Mouse (Mus musculus): ENCODE measurements around the gene Rnf152.

Gene Rnf152

DNA sequence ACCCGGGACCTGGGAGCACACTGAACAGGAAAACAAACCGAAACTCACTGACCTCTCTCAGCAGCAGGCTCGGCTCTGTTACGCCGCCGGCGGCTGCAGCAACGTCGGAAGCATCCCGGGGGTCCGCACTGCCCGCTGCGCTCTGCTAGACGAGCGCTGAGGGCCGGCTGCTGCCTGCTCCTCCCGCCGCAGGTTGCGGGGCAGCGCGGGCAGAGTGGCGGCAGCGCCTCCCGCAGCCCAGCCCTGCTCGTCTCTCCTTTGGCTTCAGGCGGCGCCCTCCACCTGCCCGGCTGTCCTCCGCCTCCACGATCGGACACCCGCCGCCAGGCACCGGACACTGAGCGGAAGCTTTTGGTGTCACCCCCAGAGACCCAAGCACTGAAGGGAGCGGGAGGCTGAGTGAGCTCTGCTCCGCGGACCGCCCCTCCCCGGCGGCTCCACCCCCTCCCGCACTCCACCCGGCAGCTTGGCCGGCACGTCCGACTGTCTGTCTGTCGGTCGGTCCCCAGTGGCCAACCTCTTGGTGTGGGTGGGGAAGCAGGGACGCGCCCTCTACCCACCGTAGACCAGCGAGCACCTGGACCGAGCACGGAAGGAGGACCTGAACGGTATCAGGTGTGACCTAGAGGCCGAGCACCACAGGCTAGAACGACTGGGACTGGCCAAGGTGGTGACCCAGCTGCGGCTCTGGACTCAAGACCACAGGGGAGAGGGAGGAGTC, at the start of gene Rnf152:
TSS of gene Rnf152 (minus strand) at position 420 of the 721 bp plus-strand sequence.
- DNase-seq (ENCODE audit: low read depth, low spot score), result peak; percentile 28

DNA sequence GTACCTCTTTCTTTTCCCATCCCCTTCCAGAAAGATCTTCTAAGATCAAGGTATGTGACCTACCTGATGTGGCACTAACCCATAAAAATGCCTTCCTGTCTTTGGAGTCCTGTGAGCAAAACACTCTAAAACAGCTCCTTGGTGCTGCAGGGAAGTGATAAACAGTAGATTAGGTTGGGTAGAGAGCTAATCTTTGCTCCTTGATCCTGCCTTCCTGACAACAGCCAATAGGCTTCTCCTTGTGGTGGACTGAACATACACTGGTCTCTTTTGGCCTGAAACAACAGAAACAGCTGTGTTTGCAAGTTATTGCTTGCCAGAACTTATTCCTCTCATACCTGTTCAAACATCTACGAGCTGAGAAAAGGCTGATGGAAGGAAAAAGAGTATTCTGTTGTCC, 46.3 kb upstream of the Rnf152 start:
- no peak for DNase-seq (ENCODE audit: low read depth, low spot score)

DNA sequence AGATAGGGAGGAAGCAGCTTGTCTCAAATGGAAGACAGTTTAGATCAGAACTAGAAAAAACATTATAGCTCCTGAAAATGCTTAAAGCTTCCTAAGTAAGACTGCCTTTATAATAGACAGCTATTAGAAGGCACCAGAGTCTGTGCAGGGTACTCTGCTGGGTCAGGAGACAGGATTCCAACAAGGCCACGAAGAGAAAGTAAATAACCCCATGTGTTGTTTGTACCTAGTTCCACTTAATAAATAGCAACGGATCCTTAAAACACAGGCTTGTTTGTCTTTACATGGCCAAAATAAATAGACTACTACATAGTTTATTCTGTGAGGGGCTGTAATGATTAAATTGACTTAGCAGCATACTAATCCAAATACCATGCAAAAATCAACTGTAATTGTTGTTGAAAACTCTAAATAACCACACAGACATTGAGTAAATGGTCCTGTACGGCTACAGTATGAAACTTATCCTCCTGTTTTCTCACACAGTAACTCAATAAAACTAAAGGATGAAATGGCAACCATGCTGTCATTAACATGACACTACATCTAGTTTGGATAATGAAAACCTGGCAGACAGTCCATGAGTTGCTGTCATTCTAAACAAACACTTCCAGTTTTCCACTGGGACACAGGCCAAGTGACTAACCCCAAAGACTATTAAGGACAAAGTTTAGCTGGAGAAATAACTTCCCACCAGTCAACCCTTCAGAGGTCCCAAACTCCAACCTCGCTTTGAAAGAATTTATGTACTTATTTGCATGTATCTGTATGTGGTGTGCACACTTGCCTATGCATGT, 27.8 kb upstream of the Rnf152 start:
- no peak for DNase-seq (ENCODE audit: low read depth, low spot score)

- no peak for DNase-seq (ENCODE audit: low read depth, low spot score)
Observed at GRCm38 (mm10) chr1:105377546-105377945, 21.0 kb upstream of the Rnf152 start.

DNA sequence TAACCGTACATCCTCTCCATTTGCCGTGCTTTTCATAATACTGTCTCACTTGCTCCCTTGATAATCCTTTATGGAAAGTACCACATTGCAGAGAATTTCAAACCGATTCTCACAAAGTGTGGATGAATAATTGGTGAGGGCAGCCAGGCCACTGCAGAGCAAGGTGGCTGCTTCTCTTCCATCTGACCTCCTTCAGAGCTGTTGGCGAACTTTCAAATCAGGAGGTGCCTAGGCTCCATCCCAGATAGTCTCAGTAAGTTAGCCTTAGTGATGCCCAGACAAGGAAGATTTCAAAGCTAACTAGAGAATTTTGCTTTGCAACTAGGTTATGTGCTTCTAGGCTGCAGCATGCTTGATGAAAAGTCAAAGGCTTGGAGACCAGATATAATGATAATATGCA, 18.1 kb upstream of the Rnf152 start:
- no peak for DNase-seq (ENCODE audit: low read depth, low spot score)

DNA sequence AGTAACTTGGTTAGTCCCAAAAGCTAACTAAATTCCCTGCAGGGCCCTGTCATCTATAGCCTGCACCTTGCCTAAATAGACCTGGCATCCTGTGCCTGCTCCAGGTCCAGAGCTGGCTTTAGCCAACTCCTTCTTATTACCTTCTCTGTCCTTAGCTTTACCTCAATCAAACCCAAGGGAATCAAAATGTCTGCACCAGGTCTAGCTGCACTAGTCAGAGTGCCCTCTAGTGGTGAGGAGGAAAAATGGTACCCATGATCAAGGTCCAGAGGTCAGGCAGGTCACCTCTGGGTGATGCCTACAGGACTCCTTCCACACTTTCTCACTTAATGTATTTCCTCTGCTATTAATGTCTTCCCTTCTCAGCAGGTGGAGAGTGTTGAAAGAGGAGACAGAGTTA, 6.2 kb upstream of the Rnf152 start:
- DNase-seq (ENCODE audit: low read depth, low spot score), result peak; percentile 73

DNA sequence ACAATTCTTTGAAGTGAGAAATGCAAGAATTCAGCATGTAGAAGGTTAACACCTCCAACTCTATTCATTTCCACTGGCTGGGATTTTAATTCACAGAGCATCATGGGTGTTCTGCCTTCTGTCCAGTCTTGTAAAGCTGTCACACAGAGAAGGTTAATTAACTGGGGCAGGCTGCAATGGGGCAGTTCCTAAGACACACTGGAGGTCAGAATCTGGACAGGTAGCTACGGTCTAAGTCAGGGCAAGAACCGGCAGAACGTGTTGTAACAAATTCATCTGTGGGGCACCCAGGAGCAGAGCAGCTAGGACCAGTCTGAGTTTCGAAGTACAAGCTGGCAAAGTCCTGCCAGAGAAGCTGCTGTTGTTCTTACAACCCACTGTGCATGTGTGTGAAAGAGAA, 2.4 kb upstream of the Rnf152 start:
- DNase-seq (ENCODE audit: low read depth, low spot score), result no peak

DNA sequence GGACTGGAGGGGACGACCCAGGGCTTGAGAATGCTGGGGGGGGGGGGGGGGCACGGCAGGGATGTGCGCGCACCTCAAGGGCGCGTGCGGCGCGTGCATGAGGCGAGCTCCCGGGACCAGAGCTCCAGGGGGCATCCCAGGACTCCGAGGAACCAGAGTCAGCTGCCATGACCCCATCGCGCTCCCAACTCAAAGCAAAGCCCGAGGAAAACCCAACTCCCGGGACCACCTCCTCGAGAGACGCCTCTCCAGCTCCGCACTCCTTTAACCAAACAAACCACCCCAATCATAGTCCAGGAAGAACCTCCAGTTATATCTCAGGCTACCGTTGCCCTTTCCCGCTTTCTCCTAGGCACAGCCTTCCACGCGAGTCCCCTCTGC, 610 bp downstream of the Rnf152 start:
- DNase-seq (ENCODE audit: low read depth, low spot score), result peak; percentile 12

DNA sequence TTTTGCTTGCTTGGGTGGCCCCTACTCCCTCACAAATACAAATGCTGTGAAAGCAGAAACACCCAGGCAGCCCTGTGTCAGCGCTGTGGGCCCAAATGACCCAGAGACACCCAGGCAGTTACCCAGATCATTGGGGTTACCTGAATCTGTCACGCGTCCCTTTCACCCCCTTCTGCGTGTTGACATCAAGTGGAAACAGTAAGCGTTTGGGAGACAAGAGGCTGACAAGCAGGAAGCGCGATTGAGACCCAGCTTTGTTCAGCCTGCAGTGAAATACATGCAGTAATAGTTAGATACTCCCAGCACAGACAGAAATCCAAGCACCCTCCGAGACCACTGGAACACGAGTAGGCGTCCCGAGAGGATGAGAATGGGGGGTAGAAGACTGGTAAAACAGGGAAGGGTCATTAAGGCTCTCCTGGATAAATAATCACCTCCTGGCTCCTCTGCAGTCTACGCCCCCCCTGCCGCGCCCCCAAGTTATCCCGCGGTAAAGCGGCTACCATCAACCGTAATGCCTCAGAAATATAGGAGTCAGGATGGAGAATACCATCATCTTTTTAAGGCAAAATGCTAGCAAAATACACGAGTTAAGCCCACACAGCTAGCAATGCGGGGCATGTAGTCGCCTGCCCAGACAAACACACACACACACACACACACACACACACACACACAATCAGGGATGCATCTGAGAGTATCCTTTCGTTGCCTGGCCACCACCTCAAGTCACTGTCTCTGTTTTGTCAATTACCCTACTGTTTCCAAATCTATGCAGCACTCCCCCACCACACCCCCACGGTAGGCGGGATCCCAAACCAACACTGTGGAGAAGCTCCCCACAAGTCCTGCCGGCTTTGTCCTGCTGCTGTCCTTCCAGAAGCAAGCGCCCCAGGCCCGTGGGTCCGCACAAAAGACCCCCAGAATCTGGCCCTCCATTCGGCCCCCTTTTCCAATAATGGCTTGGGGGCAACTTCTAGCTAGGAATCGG, 1.3 kb downstream of the Rnf152 start:
- peak; percentile 17 for DNase-seq (ENCODE audit: low read depth, low spot score)

DNA sequence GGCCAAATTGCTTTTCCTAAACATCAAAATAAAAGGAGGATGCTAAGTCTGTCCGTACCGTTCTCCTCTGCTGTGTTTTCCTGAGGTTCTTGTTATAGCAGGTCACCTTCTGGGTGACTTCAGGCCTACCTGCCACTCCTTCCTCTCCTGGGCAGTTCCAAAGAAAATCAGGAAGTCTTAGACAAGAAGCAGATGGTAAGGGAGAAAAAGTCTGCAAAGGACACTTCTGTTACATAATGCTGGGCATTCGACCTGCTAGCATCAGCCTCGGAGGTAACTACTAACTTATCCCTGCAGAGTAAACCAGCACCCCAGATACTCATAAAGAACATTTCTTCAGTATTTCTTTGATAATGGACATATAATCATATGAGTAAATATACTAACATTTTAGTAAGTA, 4.7 kb downstream of the Rnf152 start:
- DNase-seq (ENCODE audit: low read depth, low spot score), result no peak

GRCm38 (mm10) chr1:105342305-105342704, 14.2 kb downstream of the Rnf152 start:
- no peak for DNase-seq (ENCODE audit: low read depth, low spot score)

DNA sequence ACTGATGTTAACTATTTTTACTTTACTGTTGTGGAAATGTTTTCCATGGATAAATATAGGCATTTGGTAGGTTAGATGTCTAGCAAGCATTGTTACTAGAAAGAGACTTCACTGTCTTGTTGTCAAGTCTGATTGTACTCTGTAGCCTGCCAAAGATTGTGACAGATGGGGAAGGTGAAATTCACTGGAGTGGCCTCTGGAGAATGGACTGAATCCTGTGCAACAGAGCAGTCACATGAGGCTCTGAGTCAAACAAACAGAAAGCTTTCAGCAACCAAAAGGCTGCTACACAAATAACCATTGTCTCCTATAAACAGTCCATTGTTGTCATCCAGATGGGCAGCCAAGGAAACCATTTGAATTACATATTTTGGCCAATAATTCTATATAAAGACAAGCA, 15.6 kb downstream of the Rnf152 start:
- no peak for DNase-seq (ENCODE audit: low read depth, low spot score)

DNA sequence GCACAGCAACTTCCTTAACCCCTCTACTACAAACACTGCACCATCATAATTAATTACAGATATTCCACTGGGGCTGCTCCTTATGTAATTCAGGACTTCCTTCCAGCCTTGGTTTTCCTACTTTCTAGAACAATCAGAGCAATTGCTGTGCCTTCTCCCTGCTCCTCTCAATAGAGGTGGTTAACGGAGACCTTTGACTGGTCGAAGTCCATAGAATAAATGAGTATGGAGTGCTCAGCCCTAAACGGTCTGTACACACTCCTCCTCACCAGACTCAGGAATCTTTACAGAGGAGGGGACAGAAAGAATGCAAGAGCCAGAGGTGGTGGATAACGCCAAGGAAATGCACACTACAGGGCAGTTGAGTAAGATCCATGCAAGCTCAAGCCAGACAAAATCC, 19.1 kb downstream of the Rnf152 start:
- no peak for DNase-seq (ENCODE audit: low read depth, low spot score)

- no peak for DNase-seq (ENCODE audit: low read depth, low spot score)
Observed at GRCm38 (mm10) chr1:105336096-105336495, 20.4 kb downstream of the Rnf152 start.

GRCm38 (mm10) chr1:105332087-105332731, 24.3 kb downstream of the Rnf152 start:
- DNase-seq (ENCODE audit: low read depth, low spot score), result no peak

GRCm38 (mm10) chr1:105331605-105332004, 24.9 kb downstream of the Rnf152 start:
- DNase-seq (ENCODE audit: low read depth, low spot score), result no peak

DNA sequence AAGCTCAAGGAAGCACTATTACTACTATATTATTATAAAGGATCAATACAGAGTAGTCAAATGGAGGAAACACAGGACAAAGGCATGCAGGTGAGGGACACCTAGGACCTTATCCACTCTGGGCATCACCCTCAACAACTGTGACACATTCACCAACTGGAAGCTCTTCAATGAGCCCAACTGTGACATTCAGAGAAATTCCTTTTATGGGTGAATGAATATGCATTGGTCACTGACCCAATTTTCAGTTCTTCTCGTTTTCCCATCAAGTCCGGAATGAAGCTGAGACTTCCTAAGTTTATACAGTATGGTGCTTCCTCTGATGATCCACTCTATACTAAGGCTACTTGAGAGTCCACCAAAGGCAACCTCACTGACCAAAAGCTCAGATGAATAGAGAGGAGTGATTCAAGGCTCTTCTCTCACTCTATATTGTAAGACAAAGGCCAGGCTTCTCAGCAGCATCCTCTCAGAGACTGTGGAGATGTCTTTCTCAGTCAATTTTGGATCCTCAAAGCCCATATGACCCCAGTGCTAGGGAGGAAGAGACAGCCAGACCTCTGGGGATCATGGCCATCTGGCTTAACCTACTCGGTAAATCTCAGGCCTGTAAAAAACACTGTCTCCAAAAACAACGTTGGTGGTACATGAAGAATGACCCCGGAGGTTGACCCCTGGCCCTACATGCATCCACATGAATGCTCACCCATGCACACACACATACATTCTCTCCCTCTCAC, 25.8 kb downstream of the Rnf152 start:
- DNase-seq (ENCODE audit: low read depth, low spot score), result no peak

DNA sequence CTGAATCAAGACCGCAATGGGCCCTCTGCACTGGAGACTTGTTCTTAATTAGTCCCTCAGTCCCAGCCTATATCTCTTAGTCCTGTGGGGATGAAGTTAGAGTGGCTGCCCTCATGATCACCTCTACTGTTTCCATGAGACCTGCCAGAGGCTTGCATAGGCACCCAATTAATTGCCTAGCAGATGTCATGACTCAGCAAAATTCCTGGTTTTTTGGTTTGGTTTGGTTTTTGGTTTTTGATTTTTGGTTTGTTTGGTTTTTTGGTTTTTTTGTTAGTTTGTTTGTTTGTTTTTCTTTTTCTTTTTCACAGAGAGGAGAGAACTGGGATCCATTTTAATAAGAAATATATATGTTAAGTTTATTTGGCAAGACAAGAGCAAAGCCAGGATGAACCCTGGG, 28.7 kb downstream of the Rnf152 start:
- DNase-seq (ENCODE audit: low read depth, low spot score), result no peak

DNA sequence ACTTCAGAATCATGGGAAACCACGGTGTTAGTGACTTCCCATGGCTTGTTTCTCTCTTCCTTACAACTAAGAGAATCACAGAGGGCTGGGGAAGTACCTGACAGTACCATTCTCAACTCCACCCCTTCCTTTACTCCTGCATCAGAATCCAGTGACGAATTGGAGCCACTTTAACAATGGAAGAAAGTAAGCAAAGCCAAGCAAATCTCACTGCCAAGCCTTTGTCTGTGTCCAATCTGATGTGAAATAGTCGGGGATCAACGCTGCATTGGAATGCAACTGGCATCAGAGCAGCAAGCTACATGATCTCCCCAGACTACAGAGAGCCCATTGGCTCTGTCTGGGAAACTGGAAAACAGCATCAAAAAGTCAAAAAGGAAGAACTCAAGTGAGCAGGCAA, 31.9 kb downstream of the Rnf152 start:
- DNase-seq (ENCODE audit: low read depth, low spot score), result no peak

GRCm38 (mm10) chr1:105314010-105314800, 42.3 kb downstream of the Rnf152 start:
- DNase-seq (ENCODE audit: low read depth, low spot score), result no peak
